Mouse (Mus musculus): ENCODE results near the gene Nop9.

Gene Nop9

GRCm38 (mm10) chr14:55745180-55745860 lies at the start of gene Nop9, which contains the start of gene Dhrs1:
TSS of gene Nop9 (plus strand) at chr14:55745693.
TSS of gene Dhrs1 (minus strand) at chr14:55745690.
- peak; percentile 82 for DNase-seq (ENCODE audit: low spot score)

- no peak for DNase-seq (ENCODE audit: low spot score)
Measured at GRCm38 (mm10) chr14:55697226-55697625, 48.3 kb upstream of the Nop9 start.

GRCm38 (mm10) chr14:55701131-55701530 lies 44.4 kb upstream of the Nop9 start:
- DNase-seq (ENCODE audit: low spot score) = no peak

- no peak for DNase-seq (ENCODE audit: low spot score)
Measured at GRCm38 (mm10) chr14:55702761-55703160, 42.7 kb upstream of the Nop9 start.

GRCm38 (mm10) chr14:55706051-55706600 lies 39.4 kb upstream of the Nop9 start:
- no peak for DNase-seq (ENCODE audit: low spot score)

GRCm38 (mm10) chr14:55707397-55707796 lies 38.1 kb upstream of the Nop9 start:
- no peak for DNase-seq (ENCODE audit: low spot score)

- DNase-seq (ENCODE audit: low spot score) = no peak
Measured at GRCm38 (mm10) chr14:55709509-55709908, 36.0 kb upstream of the Nop9 start.

- DNase-seq (ENCODE audit: low spot score) = no peak
Measured at GRCm38 (mm10) chr14:55711786-55712185, 33.7 kb upstream of the Nop9 start.

- DNase-seq (ENCODE audit: low spot score) = peak; percentile 52
Measured at GRCm38 (mm10) chr14:55713007-55713728, 32.3 kb upstream of the Nop9 start.

- DNase-seq (ENCODE audit: low spot score) = no peak
Measured at GRCm38 (mm10) chr14:55713729-55714122, 31.8 kb upstream of the Nop9 start, which contains the start of gene Tgm1. TSS of gene Tgm1 (minus strand) at chr14:55713926.

GRCm38 (mm10) chr14:55714893-55715292 lies 30.6 kb upstream of the Nop9 start:
- DNase-seq (ENCODE audit: low spot score) = no peak

- no peak for DNase-seq (ENCODE audit: low spot score)
Measured at GRCm38 (mm10) chr14:55716271-55716670, 29.2 kb upstream of the Nop9 start.

GRCm38 (mm10) chr14:55716884-55717283 lies 28.6 kb upstream of the Nop9 start:
- DNase-seq (ENCODE audit: low spot score) = no peak

GRCm38 (mm10) chr14:55719737-55720136 lies 25.8 kb upstream of the Nop9 start:
- DNase-seq (ENCODE audit: low spot score) = no peak

GRCm38 (mm10) chr14:55720666-55721065 lies 24.8 kb upstream of the Nop9 start:
- no peak for DNase-seq (ENCODE audit: low spot score)

GRCm38 (mm10) chr14:55721076-55721475 lies 24.4 kb upstream of the Nop9 start:
- no peak for DNase-seq (ENCODE audit: low spot score)

- peak; percentile 93 for DNase-seq (ENCODE audit: low spot score)
Measured at GRCm38 (mm10) chr14:55721700-55722437, 23.6 kb upstream of the Nop9 start, which contains the start of gene Rabggta. TSS of gene Rabggta (minus strand) at chr14:55722263.

GRCm38 (mm10) chr14:55722438-55722945 lies 23.0 kb upstream of the Nop9 start:
- no peak for DNase-seq (ENCODE audit: low spot score)

- DNase-seq (ENCODE audit: low spot score) = no peak
Measured at GRCm38 (mm10) chr14:55723433-55723832, 22.1 kb upstream of the Nop9 start.

- DNase-seq (ENCODE audit: low spot score) = no peak
Measured at GRCm38 (mm10) chr14:55724411-55724871, 21.1 kb upstream of the Nop9 start.

- DNase-seq (ENCODE audit: low spot score) = no peak
Measured at GRCm38 (mm10) chr14:55726261-55726660, 19.2 kb upstream of the Nop9 start.
